Mouse (Mus musculus): ENCODE data around the gene Nav2. TPM values are rescaled to one million over a fixed set of nuclear protein-coding genes. Genes with fewer than 3 reads are reported as not detected.

Nav2 gene
- polyA plus RNA-seq, 1 experiment, result 1.3 TPM

DNA sequence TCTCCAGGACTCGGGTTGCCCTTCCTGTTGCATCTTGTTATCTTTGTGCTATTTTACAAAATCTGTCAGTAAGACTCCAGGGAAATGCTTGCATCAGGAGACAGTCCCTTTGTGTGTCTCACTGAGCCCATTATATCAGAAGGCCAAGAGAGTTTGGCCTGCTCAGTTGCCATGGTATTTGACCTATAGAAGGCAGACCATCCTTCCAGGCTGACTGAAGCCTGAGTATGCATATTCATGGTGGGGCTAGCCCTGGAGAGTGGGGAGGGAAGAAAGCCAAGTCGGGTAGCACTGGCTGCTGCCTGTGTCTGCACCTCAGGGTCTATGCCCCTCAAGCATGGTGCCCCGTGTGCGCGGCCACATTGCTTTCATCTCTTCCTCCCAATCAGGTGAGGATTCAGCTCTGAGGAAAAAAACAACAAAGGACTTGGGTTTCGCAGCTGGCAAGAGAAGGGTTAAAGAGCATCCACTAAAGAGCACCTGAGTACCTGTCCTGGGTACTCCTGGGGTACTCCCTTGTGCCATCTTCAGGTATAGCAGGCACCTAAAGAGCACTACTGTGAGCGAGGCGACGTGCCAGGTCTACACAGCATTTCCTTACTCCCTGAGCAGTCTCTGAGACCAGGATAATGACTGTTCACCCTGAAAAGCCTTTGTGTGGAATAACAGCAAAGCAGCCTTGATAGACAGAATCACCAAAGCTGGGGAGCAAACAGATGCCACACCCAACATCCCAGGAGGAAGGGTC lies 144.5 kb downstream of the Nav2 start:
- Histone ChIP-seq H3K4me1 (no peaks in the 10 kb centered on the region), H3K4me3 (replicated peaks) (no peak overlapping the region), H3K36me3 (replicated peaks; ENCODE audit: low read length) (no peaks in the 10 kb centered on the region), H3K27me3 (replicated peaks) (peaks cover 20% of the 10 kb centered on the region), H3K9me3 (no peaks in the 10 kb centered on the region)
- TF ChIP-seq FLI1 (IDR thresholded peaks at IDR 0.05; ENCODE audit: low read length) (no peak), GATA1 (IDR thresholded peaks at IDR 0.05; ENCODE audit: borderline replicate concordance, low read length) (no peak)

DNA sequence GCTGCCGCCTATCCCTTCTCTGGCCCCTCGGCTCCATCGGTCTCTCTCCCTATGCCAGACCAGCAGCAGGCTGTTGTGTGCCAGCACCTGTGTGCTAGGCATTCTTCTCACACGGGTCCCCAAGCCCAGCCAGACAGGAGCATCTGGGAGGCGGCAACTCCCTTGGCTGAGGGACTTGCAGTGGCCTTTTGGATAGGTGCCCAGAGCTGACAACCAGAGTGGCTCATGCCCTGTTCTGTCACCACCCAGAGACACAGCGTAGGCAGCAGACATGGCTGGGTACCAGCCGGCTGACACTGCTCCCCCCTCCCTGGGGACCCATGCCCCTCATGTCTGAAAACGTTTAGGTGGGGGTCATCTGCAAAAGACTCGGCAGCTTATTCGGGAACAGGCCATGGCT lies 146.8 kb downstream of the Nav2 start:
- Histone ChIP-seq H3K4me3 (replicated peaks) (no peak overlapping the region), H3K9me3 (no peaks in the 10 kb centered on the region), H3K4me1 (no peaks in the 10 kb centered on the region), H3K36me3 (replicated peaks; ENCODE audit: low read length) (no peaks in the 10 kb centered on the region), H3K27me3 (replicated peaks) (peaks cover 13% of the 10 kb centered on the region)
- TF ChIP-seq GATA1 (IDR thresholded peaks at IDR 0.05; ENCODE audit: borderline replicate concordance, low read length) (no peak), FLI1 (IDR thresholded peaks at IDR 0.05; ENCODE audit: low read length) (no peak)

DNA sequence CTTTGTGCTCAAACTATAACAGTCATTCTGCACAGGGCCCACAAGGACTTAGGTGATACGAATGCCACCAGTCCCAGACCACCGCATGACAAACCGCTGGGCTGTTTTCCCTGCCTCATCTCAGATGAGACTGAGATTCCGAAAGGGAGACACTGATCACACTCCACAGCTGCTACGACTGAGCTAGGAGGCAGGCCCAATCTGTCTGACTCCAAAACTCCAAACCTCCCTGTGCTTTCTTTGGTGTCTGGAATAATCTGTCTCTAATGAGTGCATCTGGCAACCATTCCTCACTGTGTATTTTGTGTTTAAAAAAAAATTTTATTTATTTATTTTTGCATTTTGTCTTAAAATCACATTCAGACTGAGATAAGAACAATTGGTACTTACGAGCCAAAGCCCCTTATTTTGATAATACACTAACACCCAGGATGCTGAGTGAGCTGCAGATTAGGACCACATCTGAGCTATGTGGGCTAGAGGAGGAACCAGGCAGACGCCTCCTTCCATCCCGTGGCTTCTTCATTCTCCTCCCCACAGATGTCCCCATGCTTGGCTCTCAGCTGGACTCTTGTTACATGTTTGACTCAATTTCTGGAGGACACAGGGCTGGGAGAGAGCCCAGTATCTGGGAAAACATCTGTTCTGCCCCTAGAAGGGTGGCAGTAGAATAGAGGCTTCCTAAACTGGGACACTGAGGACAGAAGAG lies 149.9 kb downstream of the Nav2 start:
- Histone ChIP-seq H3K27me3 (replicated peaks) (peaks cover 17% of the 10 kb centered on the region), H3K9me3 (no peaks in the 10 kb centered on the region)
- TF ChIP-seq FLI1 (IDR thresholded peaks at IDR 0.05; ENCODE audit: low read length) (no peak), GATA1 (IDR thresholded peaks at IDR 0.05; ENCODE audit: borderline replicate concordance, low read length) (no peak)

DNA sequence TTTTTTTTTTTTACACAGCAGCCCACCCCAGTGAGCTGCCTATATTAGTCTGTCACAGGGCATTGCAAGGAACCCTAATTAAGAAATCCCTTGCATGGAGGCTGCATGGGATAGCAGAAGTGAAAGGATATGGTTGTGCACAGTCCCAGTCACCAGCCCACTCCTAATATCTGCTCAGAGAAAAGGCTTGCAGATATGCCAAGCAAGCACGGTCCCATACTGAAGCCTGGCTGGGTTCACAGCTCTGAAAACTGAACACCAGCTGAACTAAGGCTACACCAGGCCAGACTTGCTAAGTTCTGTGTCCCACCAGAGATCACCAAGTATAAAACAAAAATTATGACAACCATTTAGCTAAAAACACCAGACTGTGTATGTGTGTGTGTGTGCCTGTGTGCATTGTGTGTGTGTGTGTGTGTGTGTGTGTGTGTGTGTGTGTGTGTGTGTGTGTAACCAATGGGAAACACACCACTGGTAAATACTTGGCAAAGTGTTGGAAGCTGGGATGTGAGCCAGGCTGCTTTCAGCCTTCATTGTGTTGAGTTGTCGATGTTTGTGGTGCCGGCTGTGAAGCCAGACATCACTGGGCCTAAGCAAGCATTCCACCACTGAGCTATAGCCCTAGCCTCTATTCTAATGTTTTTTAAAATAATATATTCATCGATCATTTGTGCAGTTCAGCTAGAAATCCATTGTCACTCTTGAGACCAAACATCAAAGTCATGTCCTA lies 156.4 kb downstream of the Nav2 start:
- H3K9me3 ChIP-seq, result no peaks in the 10 kb centered on the region
- no peaks in the 10 kb centered on the region for H3K4me1 ChIP-seq
- peaks cover 5% of the 10 kb centered on the region for H3K27me3 ChIP-seq (replicated peaks)
- H3K36me3 ChIP-seq (replicated peaks; ENCODE audit: low read length), result no peaks in the 10 kb centered on the region
- no peak for TF ChIP-seq FLI1 (IDR thresholded peaks at IDR 0.05; ENCODE audit: low read length)
- TF ChIP-seq GATA1 (IDR thresholded peaks at IDR 0.05; ENCODE audit: borderline replicate concordance, low read length), result no peak
- no peak overlapping the region for H3K4me3 ChIP-seq (replicated peaks)

More for the DNA sequence above, 149.9 kb downstream of the Nav2 start:
- Histone ChIP-seq H3K4me3 (replicated peaks) (no peak overlapping the region), H3K4me1 (no peaks in the 10 kb centered on the region), H3K36me3 (replicated peaks; ENCODE audit: low read length) (no peaks in the 10 kb centered on the region)

DNA sequence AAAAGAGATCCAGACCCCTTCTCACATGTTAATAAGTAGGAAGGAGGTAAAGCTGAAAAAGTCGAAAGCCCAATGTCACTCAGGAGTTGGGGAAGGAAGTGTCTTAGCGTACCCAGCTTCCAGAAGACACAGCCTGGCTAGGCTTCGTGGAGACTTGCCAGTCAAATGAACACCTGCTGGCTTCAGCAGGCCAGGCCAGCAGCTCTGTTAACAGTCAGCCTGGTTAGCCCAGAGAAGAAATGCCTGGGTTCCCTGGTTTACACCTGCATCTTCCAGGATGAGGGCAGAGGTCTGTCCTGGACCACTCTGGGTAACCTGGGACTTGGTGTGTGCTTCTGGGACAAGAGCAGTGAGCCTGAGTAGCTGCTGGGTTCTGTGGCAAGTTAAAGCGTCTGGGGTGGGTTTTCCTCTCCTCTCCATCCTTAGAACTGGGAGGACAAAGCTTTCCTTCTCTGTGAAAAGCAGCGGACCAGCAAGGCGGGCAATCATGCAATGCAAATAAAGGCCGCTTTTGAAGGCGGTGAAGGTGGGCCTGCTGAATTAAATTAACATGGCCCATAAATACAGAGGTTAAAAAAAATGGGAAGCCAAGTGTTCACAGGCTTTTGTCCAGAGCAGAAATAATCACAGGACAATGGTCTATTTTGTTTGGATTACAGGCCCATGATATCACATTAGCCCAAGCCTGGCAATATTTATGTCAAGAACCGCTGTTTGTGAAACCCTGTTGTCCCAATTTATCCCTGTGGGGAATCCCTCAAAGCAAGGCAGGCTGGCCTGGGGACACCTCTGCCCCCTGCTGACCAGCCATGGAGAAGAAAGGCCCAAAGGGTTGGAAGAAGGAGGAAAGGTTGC lies 157.3 kb downstream of the Nav2 start:
- H3K36me3 ChIP-seq (replicated peaks; ENCODE audit: low read length), result no peaks in the 10 kb centered on the region
- TF ChIP-seq FLI1 (IDR thresholded peaks at IDR 0.05; ENCODE audit: low read length), result no peak
- no peak for TF ChIP-seq GATA1 (IDR thresholded peaks at IDR 0.05; ENCODE audit: borderline replicate concordance, low read length)
- H3K4me1 ChIP-seq, result no peaks in the 10 kb centered on the region
- no peaks in the 10 kb centered on the region for H3K9me3 ChIP-seq
- no peak overlapping the region for H3K4me3 ChIP-seq (replicated peaks)
- peaks cover 5% of the 10 kb centered on the region for H3K27me3 ChIP-seq (replicated peaks)

DNA sequence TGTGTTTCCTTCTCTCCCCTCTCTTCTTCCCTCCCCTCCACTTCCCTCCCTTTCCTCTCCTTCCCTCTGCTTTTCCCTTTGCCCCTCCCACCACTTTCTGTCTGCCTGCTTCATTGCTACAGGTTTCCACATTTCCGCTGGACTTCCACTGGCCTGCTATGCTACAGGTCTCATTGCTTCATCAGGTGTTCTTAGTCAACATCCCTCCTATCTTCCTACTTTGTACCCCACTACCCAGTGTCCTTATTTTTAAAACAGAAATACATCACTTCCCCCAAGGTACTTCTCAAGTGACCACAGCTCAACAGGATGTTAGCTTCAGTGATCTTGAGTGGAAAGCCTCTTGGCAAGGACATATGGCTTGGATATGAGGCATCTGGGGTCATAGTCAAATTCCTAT lies 158.3 kb downstream of the Nav2 start:
- no peaks in the 10 kb centered on the region for H3K9me3 ChIP-seq
- TF ChIP-seq FLI1 (IDR thresholded peaks at IDR 0.05; ENCODE audit: low read length) (no peak), GATA1 (IDR thresholded peaks at IDR 0.05; ENCODE audit: borderline replicate concordance, low read length) (no peak)
- H3K4me3 ChIP-seq (replicated peaks), result no peak overlapping the region
- H3K27me3 ChIP-seq (replicated peaks), result peaks cover 4% of the 10 kb centered on the region
- no peaks in the 10 kb centered on the region for H3K36me3 ChIP-seq (replicated peaks; ENCODE audit: low read length)
- no peaks in the 10 kb centered on the region for H3K4me1 ChIP-seq

DNA sequence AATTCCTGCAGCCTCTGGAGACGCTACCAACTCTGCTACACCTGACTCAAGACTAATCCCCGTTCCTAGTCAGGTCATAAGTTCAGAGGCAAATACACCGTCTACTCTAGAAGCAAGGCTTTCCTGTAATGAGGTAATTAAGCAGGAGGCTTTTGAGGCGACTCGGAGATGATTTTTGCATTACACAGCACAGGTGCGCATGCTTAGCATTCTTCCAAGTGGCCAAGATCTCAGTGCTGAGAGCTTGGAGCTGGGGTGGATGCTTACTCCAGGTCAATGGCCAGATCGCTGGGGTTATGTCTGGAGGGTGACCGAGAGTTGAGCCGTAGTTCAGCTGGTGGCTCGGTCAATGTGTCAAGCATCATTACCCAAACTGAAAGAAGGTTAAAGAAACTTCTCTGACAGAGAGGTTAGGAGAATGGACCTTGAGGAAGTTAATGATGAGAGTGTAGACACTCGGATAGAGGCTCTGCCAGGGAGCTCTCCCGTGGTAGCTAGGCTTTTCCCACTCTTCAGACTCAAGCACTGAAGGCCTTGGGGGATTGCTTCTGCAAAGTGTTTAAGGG lies 161.0 kb downstream of the Nav2 start:
- Histone ChIP-seq H3K4me1 (no peaks in the 10 kb centered on the region), H3K36me3 (replicated peaks; ENCODE audit: low read length) (no peaks in the 10 kb centered on the region), H3K4me3 (replicated peaks) (no peak overlapping the region), H3K27me3 (replicated peaks) (peaks cover 9% of the 10 kb centered on the region), H3K9me3 (no peaks in the 10 kb centered on the region)
- TF ChIP-seq FLI1 (IDR thresholded peaks at IDR 0.05; ENCODE audit: low read length) (no peak), GATA1 (IDR thresholded peaks at IDR 0.05; ENCODE audit: borderline replicate concordance, low read length) (no peak)

DNA sequence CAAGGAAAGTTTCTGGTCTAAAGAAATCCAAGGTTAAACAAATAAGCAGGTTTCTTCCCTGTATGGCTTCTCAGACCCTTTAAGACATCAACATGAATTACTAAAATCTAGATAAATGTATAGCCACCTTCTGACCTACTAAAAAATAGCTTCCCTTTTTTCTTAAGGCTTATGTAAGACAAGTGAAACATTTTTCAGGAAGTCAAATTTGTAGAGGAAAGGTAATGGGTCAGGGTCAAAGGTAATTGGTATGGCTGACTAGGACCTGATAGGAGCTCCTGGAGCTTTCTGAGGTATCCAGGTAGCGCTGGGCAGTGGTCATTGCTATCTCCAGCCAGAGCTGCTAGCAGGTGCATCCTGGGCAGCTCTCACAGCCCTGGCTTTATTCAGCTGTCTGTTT lies 162.1 kb downstream of the Nav2 start:
- Histone ChIP-seq H3K9me3 (no peaks in the 10 kb centered on the region), H3K27me3 (replicated peaks) (peaks cover 17% of the 10 kb centered on the region), H3K4me3 (replicated peaks) (no peak overlapping the region), H3K4me1 (no peaks in the 10 kb centered on the region), H3K36me3 (replicated peaks; ENCODE audit: low read length) (no peaks in the 10 kb centered on the region)
- TF ChIP-seq FLI1 (IDR thresholded peaks at IDR 0.05; ENCODE audit: low read length) (no peak), GATA1 (IDR thresholded peaks at IDR 0.05; ENCODE audit: borderline replicate concordance, low read length) (no peak)

DNA sequence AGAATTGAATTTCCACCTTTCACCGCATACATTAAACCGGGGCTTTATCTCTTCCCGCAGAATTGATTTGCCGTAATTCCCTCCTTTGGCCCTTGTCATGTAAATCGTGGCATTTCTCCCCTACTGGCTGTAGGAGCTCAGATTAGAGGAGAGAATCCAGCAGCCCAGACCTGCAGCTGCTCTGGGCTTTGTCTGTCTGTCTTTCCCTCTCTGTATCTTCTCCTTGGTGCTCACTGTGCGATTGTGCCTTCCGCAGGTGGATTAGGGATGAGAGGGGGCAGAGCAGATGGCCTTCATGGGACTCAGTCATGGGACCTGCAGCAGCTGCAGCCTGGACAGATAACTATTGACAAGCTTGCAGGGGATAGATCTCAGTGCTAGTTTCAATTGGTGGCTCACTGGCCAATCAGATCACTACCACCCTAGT lies 162.6 kb downstream of the Nav2 start:
- H3K36me3 ChIP-seq (replicated peaks; ENCODE audit: low read length), result no peaks in the 10 kb centered on the region
- TF ChIP-seq FLI1 (IDR thresholded peaks at IDR 0.05; ENCODE audit: low read length) (no peak), GATA1 (IDR thresholded peaks at IDR 0.05; ENCODE audit: borderline replicate concordance, low read length) (no peak)
- peaks cover 19% of the 10 kb centered on the region for H3K27me3 ChIP-seq (replicated peaks)
- no peak overlapping the region for H3K4me3 ChIP-seq (replicated peaks)
- H3K9me3 ChIP-seq, result no peaks in the 10 kb centered on the region
- no peaks in the 10 kb centered on the region for H3K4me1 ChIP-seq
